Mouse (Mus musculus) regulatory T cell (primary cell): ENCODE data around the gene Olfr786.

Experiments used
- in situ Hi-C: fragments of 300-600 bp; cut with MboI, MseI; formaldehyde crosslinking; loops from one replicate; pipeline ENCODE4 v1.15.1; 2025; ENCODE audit warnings: high pct_unique_total_duplicates

Gene Olfr786

DNA sequence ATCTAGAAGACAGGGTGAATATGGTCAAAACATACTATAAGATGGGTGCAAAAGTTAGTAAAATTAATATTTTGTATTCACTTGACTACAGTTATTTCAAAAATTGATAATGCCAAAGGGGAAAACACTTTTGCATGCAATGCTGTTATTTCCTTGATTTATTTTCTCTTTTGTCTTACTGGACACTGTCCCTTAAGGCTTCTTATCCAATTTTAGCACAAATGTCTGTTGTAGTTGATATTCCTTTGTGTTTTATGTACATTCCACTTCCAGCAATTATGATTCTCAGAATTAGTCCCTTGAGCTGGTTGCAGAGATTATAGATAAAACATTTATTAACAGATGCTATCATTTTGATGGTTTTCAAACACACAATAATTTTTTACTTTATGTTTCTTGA lies at the start of gene Olfr786:
TSS of gene Olfr786 (plus strand) at position 301 of the 400 bp plus-strand sequence.
- in situ Hi-C loops, result no loop called here

GRCm38 (mm10) chr10:129383783-129384182 lies 43.3 kb upstream of the Olfr786 start, which contains the start of gene Olfr784:
TSS of gene Olfr784 (plus strand) at chr10:129384083.
- in situ Hi-C loops, result no loop called here

GRCm38 (mm10) chr10:129400892-129401291 lies 26.2 kb upstream of the Olfr786 start:
- in situ Hi-C loops, result no loop called here

GRCm38 (mm10) chr10:129405126-129405525 lies 22.0 kb upstream of the Olfr786 start, which contains the start of gene Olfr785:
TSS of gene Olfr785 (plus strand) at chr10:129405426.
- in situ Hi-C loops, result no loop called here

DNA sequence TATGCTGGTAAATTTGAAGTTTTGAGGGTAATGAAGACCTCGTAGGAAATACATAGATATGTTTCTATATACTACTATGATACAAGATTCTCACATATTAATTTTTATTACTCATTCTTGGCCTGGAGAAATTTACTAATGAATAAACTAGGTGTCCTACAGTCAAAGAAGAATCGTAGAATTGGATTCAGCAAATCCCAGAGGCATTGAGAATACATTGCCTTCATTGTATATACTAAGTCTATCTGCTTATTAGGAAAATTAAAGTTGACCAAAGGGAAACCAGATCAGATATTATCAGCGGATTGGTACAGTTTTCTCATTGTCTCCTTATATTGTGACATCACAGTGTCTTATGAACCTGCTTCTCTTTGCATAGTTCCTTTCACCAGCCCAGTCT lies 34.5 kb downstream of the Olfr786 start, which contains the start of gene Olfr787:
TSS of gene Olfr787 (plus strand) at position 301 of the 400 bp plus-strand sequence.
- in situ Hi-C loops, result no loop called here

DNA sequence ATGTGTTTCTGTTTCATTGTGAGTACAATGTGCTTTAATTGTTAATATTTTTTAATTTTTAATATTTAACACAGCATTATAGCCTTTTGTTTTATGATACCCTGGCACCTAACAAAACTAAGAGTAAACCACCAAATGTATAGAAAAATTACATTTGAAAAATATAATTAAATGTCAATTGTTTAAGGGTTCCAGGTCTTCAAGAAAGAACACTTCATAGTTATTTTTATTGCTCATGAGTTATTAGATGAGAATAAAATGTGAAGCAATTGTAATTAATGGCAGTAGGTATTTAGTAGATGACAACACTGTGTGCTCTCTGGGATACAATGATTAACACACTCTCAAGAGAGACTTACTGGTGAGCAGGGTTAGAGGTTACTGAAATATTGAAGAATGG lies 43.6 kb downstream of the Olfr786 start, which contains the start of gene Olfr788:
TSS of gene Olfr788 (plus strand) at position 301 of the 400 bp plus-strand sequence.
- in situ Hi-C loops, result no loop called here

- in situ Hi-C loops, result no loop called here
Observed at GRCm38 (mm10) chr10:129473256-129473655, 46.1 kb downstream of the Olfr786 start.

GRCm38 (mm10) chr10:129473723-129474122 lies 46.6 kb downstream of the Olfr786 start:
- in situ Hi-C loops, result no loop called here

GRCm38 (mm10) chr10:129484452-129484851 lies 57.3 kb downstream of the Olfr786 start, which contains the start of gene Olfr789:
TSS of gene Olfr789 (plus strand) at chr10:129484752.
- in situ Hi-C loops, result loop anchor here (5.0 kb wide), 1 partner anchor 177 kb away; no protein-coding TSS in a partner anchor
